Mouse (Mus musculus): ENCODE data around the gene Phactr4. TPM values are rescaled to one million over a fixed set of nuclear protein-coding genes. Genes with fewer than 3 reads are reported as not detected.

The Phactr4 gene
- 26.3 and 27.5 TPM in 2 replicates for polyA plus RNA-seq (2014; fragmentation: Nextera tagmentation; extraction: Ambion mirVana)

DNA sequence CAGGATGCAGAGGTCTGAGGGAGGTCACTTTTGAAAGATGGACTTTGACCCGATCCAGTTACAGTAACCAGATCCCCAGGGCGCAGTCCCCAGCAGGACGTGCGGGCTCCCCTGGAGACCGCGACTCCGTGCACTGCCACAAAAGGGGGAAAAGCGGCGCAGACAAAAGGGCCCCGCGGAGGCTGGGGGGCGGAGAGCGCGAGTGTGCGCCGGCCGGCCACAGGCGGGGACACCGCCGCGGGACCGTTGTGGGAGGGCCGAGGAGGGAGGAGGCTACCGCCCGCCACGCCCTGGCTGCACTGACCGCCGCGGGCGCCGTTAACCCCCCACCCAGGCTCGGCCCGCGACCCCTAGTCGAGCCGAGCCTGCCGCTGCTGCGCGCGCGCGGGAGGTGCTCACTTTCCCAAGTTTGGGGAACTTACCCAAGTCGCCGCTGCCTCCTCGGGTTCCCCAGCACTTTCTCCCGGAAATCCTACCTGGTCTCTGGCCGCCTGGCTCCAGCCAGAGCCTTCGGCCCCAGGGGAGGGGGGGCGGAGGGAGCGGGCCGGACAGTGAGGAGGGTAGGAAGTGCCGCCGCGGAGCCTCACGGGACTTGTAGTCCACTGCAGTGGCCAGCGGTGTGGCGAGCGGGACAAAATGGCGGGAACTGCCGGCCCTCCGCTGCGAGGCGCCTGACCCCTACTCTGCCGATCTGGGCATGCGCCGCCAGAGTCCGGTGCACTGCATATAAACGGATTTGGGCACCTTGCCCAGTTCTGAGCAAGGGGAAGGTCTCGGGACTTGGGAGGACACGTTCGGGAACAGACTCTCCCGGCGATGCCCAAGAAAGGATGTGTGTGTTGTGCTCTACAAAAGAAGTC is at the start of gene Phactr4:
Gene Phactr4 (minus strand): TSS at position 567 of the 860 bp plus-strand sequence.
- peak within 1 kb of the TSS; percentile 78 for H3K4me3 ChIP-seq (ENCODE audit: low read depth, low read length)
- peak within 1 kb of the TSS; percentile 99 for H3K27ac ChIP-seq (ENCODE audit: low read length)
- H3K4me1 ChIP-seq (ENCODE audit: control insufficient read depth, insufficient read depth, low read length) = peaks cover 11% of the 10 kb centered on the region
- WGBS = under 1% methylated on average over 69 of the region's 73 CpGs
- H3K36me3 ChIP-seq (ENCODE audit: control insufficient read depth, insufficient read depth, low read length) = no peaks in the 10 kb centered on the region
- H3K9me3 ChIP-seq (ENCODE audit: control insufficient read depth, low read depth, low read length) = no peaks in the 10 kb centered on the region
- no peaks in the 10 kb centered on the region for H3K27me3 ChIP-seq (ENCODE audit: control insufficient read depth, insufficient read depth, low read length)
- ATAC-seq (ENCODE audit: insufficient number of reproducible peaks, insufficient read depth, low FRiP score, low read depth) = peak; percentile 98
- peak within 1 kb of the TSS; percentile 75 for H3K9ac ChIP-seq (replicated peaks; ENCODE audit: low read depth, low read length)
- peak within 1 kb of the TSS; percentile 39 for H3K4me2 ChIP-seq (replicated peaks; ENCODE audit: low read depth, low read length)

- 7% methylated on average over 3 of the region's 3 CpGs for WGBS
- Histone ChIP-seq H3K27me3 (ENCODE audit: control insufficient read depth, insufficient read depth, low read length) (no peaks in the 10 kb centered on the region), H3K27ac (ENCODE audit: low read length) (no peak overlapping the region), H3K36me3 (ENCODE audit: control insufficient read depth, insufficient read depth, low read length) (no peaks in the 10 kb centered on the region), H3K4me1 (ENCODE audit: control insufficient read depth, insufficient read depth, low read length) (no peaks in the 10 kb centered on the region), H3K9me3 (ENCODE audit: control insufficient read depth, low read depth, low read length) (no peaks in the 10 kb centered on the region), H3K9ac (replicated peaks; ENCODE audit: low read depth, low read length) (no peak overlapping the region), H3K4me3 (ENCODE audit: low read depth, low read length) (no peak overlapping the region), H3K4me2 (replicated peaks; ENCODE audit: low read depth, low read length) (no peak overlapping the region)
- no peak for ATAC-seq (ENCODE audit: insufficient number of reproducible peaks, insufficient read depth, low FRiP score, low read depth)
Measured at GRCm38 (mm10) chr4:132469873-132470272, 47.6 kb upstream of the Phactr4 start.

DNA sequence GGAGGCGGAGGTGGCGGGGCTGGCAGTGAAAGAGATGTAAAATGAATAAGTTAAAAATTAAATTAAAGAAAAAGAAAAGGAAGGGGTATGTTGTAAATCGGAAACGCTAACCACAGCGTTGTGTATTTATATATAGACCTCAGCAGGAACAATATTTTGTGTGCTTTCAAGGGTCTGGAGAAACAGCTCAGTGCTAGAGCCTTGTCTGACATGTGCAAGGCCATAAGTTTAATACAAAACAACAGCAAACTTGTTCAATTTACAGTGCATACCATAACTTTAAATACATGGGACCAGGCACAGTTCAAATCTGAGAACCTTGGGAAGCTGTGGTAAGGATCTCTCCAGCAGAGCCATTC is 41.9 kb upstream of the Phactr4 start:
- WGBS = under 1% methylated on average over 5 of the region's 5 CpGs
- peaks cover 18% of the 10 kb centered on the region for H3K36me3 ChIP-seq (ENCODE audit: control insufficient read depth, insufficient read depth, low read length)
- no peak overlapping the region for H3K9ac ChIP-seq (replicated peaks; ENCODE audit: low read depth, low read length)
- peak overlapping the region; percentile 80 for H3K4me3 ChIP-seq (ENCODE audit: low read depth, low read length)
- no peaks in the 10 kb centered on the region for H3K27me3 ChIP-seq (ENCODE audit: control insufficient read depth, insufficient read depth, low read length)
- peak overlapping the region; percentile 89 for H3K4me2 ChIP-seq (replicated peaks; ENCODE audit: low read depth, low read length)
- peak overlapping the region; percentile 48 for H3K27ac ChIP-seq (ENCODE audit: low read length)
- H3K4me1 ChIP-seq (ENCODE audit: control insufficient read depth, insufficient read depth, low read length) = peaks cover 11% of the 10 kb centered on the region
- H3K9me3 ChIP-seq (ENCODE audit: control insufficient read depth, low read depth, low read length) = no peaks in the 10 kb centered on the region
- no peak for ATAC-seq (ENCODE audit: insufficient number of reproducible peaks, insufficient read depth, low FRiP score, low read depth)

DNA sequence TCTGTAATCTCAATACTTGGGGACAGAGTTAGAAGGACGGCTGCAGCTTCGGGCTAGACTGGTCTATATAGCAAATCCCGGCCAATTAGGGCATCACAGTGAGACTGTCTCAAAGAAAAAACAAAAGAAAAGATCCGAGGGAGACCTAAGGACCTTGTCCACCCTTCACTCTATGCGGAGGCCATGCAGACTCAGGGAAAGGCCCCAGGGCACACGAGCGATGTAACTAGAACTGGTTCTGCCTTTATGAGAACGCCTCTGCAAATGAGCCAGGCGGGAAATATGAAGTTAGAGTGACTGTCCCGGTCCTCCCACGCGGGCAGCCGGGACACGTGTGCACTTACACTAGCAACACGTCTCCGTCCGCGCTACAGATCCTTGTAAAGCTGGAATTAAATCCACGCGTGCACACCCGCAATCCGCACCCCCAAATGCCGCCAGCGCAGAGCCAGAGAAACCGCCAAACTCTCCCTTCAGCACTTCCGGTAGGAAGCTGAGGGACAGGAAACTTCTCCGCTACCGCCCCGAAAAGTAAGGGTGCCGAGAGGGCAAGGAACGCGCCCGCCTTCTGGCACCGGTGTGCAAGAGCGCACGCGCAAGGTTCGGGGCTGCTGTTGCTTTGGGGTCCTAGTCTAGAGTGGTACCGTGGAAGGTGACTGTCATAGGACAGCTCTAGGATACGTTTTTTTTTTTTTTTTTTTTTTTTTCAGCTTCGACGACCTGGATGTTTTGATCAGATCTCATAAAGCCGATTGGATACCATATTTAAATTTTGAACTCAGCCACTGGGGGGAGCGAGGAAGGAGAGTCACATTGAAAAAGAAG is 41.4 kb upstream of the Phactr4 start, which contains the start of gene Med18:
Gene Med18 (minus strand): TSS at position 492 of the 825 bp plus-strand sequence.
- Histone ChIP-seq H3K36me3 (ENCODE audit: control insufficient read depth, insufficient read depth, low read length) (peaks cover 21% of the 10 kb centered on the region), H3K4me1 (ENCODE audit: control insufficient read depth, insufficient read depth, low read length) (peaks cover 11% of the 10 kb centered on the region), H3K27ac (ENCODE audit: low read length) (peak within 1 kb of the TSS; percentile 48), H3K4me3 (ENCODE audit: low read depth, low read length) (peak within 1 kb of the TSS; percentile 80), H3K27me3 (ENCODE audit: control insufficient read depth, insufficient read depth, low read length) (no peaks in the 10 kb centered on the region), H3K9me3 (ENCODE audit: control insufficient read depth, low read depth, low read length) (no peaks in the 10 kb centered on the region), H3K4me2 (replicated peaks; ENCODE audit: low read depth, low read length) (peak within 1 kb of the TSS; percentile 89), H3K9ac (replicated peaks; ENCODE audit: low read depth, low read length) (peak within 1 kb of the TSS; percentile 65)
- peak; percentile 88 for ATAC-seq (ENCODE audit: insufficient number of reproducible peaks, insufficient read depth, low FRiP score, low read depth)
- WGBS = under 1% methylated on average over 44 of the region's 44 CpGs

- H3K36me3 ChIP-seq (ENCODE audit: control insufficient read depth, insufficient read depth, low read length) = peaks cover 28% of the 10 kb centered on the region
- no peaks in the 10 kb centered on the region for H3K27me3 ChIP-seq (ENCODE audit: control insufficient read depth, insufficient read depth, low read length)
- H3K4me3 ChIP-seq (ENCODE audit: low read depth, low read length) = peak overlapping the region; percentile 80
- H3K4me2 ChIP-seq (replicated peaks; ENCODE audit: low read depth, low read length) = peak overlapping the region; percentile 89
- no peak overlapping the region for H3K27ac ChIP-seq (ENCODE audit: low read length)
- H3K9ac ChIP-seq (replicated peaks; ENCODE audit: low read depth, low read length) = peak overlapping the region; percentile 65
- no peaks in the 10 kb centered on the region for H3K9me3 ChIP-seq (ENCODE audit: control insufficient read depth, low read depth, low read length)
- no peak for ATAC-seq (ENCODE audit: insufficient number of reproducible peaks, insufficient read depth, low FRiP score, low read depth)
- peaks cover 11% of the 10 kb centered on the region for H3K4me1 ChIP-seq (ENCODE audit: control insufficient read depth, insufficient read depth, low read length)
- 9% methylated on average over 11 of the region's 11 CpGs for WGBS
Measured at GRCm38 (mm10) chr4:132462836-132463235, 40.5 kb upstream of the Phactr4 start.

GRCm38 (mm10) chr4:132460225-132460624 is 37.9 kb upstream of the Phactr4 start:
- peaks cover 11% of the 10 kb centered on the region for H3K4me1 ChIP-seq (ENCODE audit: control insufficient read depth, insufficient read depth, low read length)
- H3K27me3 ChIP-seq (ENCODE audit: control insufficient read depth, insufficient read depth, low read length) = no peaks in the 10 kb centered on the region
- H3K4me2 ChIP-seq (replicated peaks; ENCODE audit: low read depth, low read length) = no peak overlapping the region
- H3K9ac ChIP-seq (replicated peaks; ENCODE audit: low read depth, low read length) = no peak overlapping the region
- no peaks in the 10 kb centered on the region for H3K9me3 ChIP-seq (ENCODE audit: control insufficient read depth, low read depth, low read length)
- no peak overlapping the region for H3K27ac ChIP-seq (ENCODE audit: low read length)
- WGBS = 90% methylated on average over 8 of the region's 8 CpGs
- peaks cover 37% of the 10 kb centered on the region for H3K36me3 ChIP-seq (ENCODE audit: control insufficient read depth, insufficient read depth, low read length)
- ATAC-seq (ENCODE audit: insufficient number of reproducible peaks, insufficient read depth, low FRiP score, low read depth) = no peak
- no peak overlapping the region for H3K4me3 ChIP-seq (ENCODE audit: low read depth, low read length)

DNA sequence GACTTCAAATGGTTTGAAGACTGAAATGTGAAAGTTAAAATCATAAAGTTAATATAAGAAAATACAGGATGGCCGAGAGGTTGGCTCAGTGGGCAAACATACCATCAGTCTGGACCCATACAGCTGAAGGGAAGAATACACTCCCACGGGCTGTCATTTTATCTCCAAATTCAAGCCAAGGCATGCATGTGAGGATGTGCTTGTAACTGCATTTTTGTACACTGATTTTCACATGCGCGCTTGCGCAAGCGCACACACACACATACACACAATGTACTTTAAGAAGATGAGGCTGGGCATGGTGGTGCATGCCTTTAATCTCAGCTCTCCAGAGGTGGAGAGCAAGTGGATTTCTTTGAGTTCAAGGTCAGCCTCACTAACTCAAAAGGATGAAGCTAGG is 33.3 kb upstream of the Phactr4 start:
- WGBS = 80% methylated on average over 6 of the region's 6 CpGs
- H3K4me3 ChIP-seq (ENCODE audit: low read depth, low read length) = no peak overlapping the region
- H3K36me3 ChIP-seq (ENCODE audit: control insufficient read depth, insufficient read depth, low read length) = peaks cover 32% of the 10 kb centered on the region
- peak overlapping the region; percentile 81 for H3K27ac ChIP-seq (ENCODE audit: low read length)
- H3K4me2 ChIP-seq (replicated peaks; ENCODE audit: low read depth, low read length) = no peak overlapping the region
- no peak overlapping the region for H3K9ac ChIP-seq (replicated peaks; ENCODE audit: low read depth, low read length)
- H3K27me3 ChIP-seq (ENCODE audit: control insufficient read depth, insufficient read depth, low read length) = no peaks in the 10 kb centered on the region
- no peaks in the 10 kb centered on the region for H3K9me3 ChIP-seq (ENCODE audit: control insufficient read depth, low read depth, low read length)
- H3K4me1 ChIP-seq (ENCODE audit: control insufficient read depth, insufficient read depth, low read length) = no peaks in the 10 kb centered on the region
- ATAC-seq (ENCODE audit: insufficient number of reproducible peaks, insufficient read depth, low FRiP score, low read depth) = no peak

GRCm38 (mm10) chr4:132455146-132455545 is 32.9 kb upstream of the Phactr4 start:
- H3K4me2 ChIP-seq (replicated peaks; ENCODE audit: low read depth, low read length) = no peak overlapping the region
- H3K27me3 ChIP-seq (ENCODE audit: control insufficient read depth, insufficient read depth, low read length) = no peaks in the 10 kb centered on the region
- H3K9ac ChIP-seq (replicated peaks; ENCODE audit: low read depth, low read length) = no peak overlapping the region
- H3K36me3 ChIP-seq (ENCODE audit: control insufficient read depth, insufficient read depth, low read length) = peaks cover 28% of the 10 kb centered on the region
- ATAC-seq (ENCODE audit: insufficient number of reproducible peaks, insufficient read depth, low FRiP score, low read depth) = peak; percentile 71
- H3K4me3 ChIP-seq (ENCODE audit: low read depth, low read length) = no peak overlapping the region
- WGBS = 66% methylated on average over 3 of the region's 3 CpGs
- H3K9me3 ChIP-seq (ENCODE audit: control insufficient read depth, low read depth, low read length) = no peaks in the 10 kb centered on the region
- no peaks in the 10 kb centered on the region for H3K4me1 ChIP-seq (ENCODE audit: control insufficient read depth, insufficient read depth, low read length)
- H3K27ac ChIP-seq (ENCODE audit: low read length) = peak overlapping the region; percentile 81; the same call in 1 of the 2 replicates
